Mouse (Mus musculus): ENCODE data around the gene Rpl14.

DNA sequence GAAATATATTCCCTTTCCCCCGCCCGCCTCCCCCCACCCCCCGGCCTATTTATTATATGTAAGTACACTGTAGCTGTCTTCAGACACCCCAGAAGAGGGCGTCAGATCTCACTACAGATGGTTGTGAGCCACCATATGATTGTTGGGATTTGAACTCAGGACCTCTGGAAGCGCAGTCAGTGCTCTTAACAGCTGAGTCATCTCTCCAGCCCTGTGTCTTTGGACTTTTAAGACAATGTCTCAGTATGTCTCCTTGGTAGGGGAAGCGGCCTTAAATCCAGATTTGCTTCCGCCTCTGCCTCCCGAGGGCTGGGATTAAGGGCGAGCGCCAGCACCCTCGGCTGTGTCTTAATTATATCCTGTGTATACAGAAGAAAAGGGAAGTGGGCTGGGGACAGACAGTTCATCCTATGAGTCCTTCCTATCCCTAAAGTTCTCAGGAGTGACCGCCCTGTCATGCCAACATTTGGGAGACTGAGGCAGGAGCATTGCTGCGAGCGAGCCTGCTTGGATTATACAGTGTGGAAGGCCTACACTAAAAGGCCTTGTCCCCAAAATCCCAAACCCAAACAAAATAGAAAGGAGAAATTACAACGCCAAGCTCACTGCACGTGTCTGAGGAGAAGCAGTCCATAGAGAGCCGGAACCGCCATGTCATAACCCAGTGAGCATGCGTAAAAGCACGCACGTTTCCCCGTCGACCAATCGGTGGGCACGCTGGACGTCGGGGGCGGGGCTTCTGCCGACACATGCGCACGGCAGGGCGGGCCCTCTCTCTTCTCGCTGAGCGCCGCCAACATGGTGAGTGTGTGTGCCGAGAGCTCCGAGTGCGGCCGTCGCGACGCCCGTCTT, at the start of gene Rpl14:
- TF ChIP-seq CTCF (IDR thresholded peaks at IDR 0.05; ENCODE audit: low read depth) (no peak), EP300 (IDR thresholded peaks at IDR 0.05; ENCODE audit: low read depth) (no peak)
